Mouse (Mus musculus): ENCODE data around the gene Ubl4b.

GRCm38 (mm10) chr3:107520931-107521330 is 33.9 kb downstream of the Ubl4b start:
- TF ChIP-seq USF1 (IDR thresholded peaks at IDR 0.05; ENCODE audit: low read depth): no peak
- no peak for TF ChIP-seq REST (IDR thresholded peaks at IDR 0.05; ENCODE audit: insufficient read depth, insufficient read length)

Measured in myocyte (in vitro differentiated cells).